Mouse (Mus musculus): Measurements from ENCODE around the gene Gbp8. TPM values are rescaled to one million over a fixed set of nuclear protein-coding genes. Genes with fewer than 3 reads are reported as not detected.
"Not testable (repeated sequence)": the region's sequence is repeated elsewhere in the genome, so short reads cannot be mapped to it uniquely, and the experiment has no call there.

Gbp8 gene
- 6.6 and 9.1 TPM in 2 replicates for total RNA-seq (2017)

DNA sequence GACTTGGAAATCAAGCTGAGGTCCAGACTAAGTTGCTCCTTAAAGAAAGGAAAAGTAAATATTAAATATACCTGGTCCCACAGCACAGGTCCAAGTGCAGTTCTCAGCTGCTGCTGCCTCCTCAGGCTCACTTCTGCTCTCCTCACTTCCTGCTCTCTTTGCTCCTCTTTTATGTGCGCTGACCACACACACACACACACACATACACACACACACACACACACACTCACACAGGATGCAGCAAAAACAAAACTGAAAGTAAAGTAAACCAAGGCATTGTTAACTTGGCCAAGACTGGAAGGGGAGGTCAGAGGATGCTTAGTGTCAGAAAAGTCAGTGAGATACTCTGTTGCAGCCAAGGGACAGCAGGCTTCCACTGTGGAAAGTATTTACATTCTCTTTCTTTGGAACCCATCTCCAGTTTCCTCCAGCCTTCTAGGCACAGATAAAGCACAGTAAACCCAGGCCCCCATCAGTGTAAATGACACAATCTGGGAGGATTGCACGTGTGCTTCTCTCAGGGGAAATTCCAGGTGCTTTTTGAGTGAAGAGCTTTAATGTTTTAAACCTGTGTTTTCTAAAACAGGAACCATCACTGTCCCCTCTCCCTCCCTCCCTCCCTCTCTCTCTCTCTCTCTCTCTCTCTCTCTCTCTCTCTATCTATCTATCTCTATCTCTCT is at the start of gene Gbp8, which contains the start of the genes Gbp9 and Gbp4:
Gbp8 (minus strand) TSS at position 132 of the 680 bp plus-strand sequence.
Gbp9 (minus strand) TSS at position 131 of the 680 bp plus-strand sequence.
Gbp4 (minus strand) TSS at position 178 of the 680 bp plus-strand sequence.
- peak; percentile 51 to 69; a peak in 3 of 4 replicates for ATAC-seq (replicated peaks in 1 of 2; ENCODE audit: insufficient read depth in 1 of 2, low FRiP score in 2 of 2, low TSS enrichment in 1 of 2, low read depth in 1 of 2, poor library complexity in 2 of 2, severe bottlenecking in 2 of 2)

DNA sequence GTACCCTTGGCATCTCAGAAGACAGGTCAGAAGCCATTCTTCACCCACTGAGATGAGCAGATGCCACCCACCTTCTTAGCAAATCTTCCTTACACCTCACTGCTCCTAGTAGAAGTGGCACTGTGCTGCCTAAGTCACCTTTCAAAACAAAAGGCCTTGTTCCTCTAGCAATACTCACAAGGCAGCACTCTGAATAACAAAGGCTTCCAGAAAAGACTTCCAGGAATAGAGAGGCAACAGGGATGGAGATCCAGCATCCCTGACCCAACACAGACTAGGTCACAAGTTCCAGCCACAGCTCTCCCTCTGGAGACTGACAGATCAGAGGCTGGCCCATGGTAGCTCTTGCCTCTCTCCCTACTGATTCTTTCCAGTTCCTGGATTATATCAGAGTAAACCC is 42.1 kb upstream of the Gbp8 start:
- ATAC-seq (replicated peaks in 1 of 2; ENCODE audit: insufficient read depth in 1 of 2, low FRiP score in 2 of 2, low TSS enrichment in 1 of 2, low read depth in 1 of 2, poor library complexity in 2 of 2, severe bottlenecking in 2 of 2), result no peak

DNA sequence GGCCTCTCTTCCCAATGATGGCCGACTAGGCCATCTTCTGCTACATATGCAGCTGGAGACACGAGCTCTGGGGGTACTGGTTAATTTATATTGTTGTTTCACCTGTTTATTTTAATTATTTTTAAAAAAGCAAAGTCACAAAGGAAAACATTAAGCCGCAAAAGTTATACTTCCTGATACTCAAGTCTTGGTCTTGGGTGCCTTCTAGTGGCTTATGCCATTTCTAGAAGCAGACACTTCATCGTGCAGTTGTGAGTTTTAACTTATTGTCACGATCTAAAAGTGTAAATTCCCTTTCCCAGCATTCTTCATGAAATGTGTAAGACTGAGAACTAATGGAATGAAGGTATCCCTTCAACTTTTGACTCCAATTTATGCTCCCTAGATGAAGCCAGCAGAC is 17.2 kb upstream of the Gbp8 start:
- ATAC-seq (replicated peaks in 1 of 2; ENCODE audit: insufficient read depth in 1 of 2, low FRiP score in 2 of 2, low TSS enrichment in 1 of 2, low read depth in 1 of 2, poor library complexity in 2 of 2, severe bottlenecking in 2 of 2), result no peak

DNA sequence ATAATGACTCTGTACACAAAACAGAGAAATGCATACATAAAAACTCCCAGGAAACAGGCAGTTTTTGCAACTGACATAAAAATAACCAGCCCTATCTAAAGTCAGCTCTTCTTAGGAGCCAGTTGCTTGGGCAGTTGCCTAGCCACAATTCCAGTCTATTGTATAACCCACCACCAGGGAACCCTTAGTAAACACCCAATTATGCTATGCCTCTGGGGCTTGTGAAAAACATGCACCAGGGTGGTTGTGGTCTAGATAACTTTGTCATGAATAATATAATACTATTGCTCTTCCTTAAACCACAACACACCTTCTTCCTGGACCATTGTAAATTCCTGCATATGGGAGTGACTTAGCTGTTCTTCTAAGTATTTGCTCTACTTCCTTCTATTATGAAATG is 14.7 kb upstream of the Gbp8 start:
- no peak for ATAC-seq (replicated peaks in 1 of 2; ENCODE audit: insufficient read depth in 1 of 2, low FRiP score in 2 of 2, low TSS enrichment in 1 of 2, low read depth in 1 of 2, poor library complexity in 2 of 2, severe bottlenecking in 2 of 2)

DNA sequence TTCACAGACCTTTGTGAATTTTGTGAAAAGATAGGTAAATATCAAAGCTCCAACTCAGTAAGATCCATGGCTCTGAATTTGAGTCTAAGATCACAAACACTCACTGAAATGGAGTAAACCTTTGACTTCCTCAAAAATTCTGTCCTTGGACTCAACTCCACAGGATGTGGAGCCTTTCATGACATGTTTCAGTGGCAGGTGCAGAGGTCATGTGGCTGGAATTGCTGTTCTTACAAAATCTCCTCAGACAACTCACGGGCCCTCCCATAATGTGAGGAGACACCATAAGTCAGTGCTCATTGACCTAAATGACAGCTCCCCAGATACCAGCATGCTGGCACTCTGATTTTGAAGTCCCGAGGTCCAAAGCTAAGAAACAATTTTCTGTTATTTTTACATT is 8.7 kb upstream of the Gbp8 start:
- ATAC-seq (replicated peaks in 1 of 2; ENCODE audit: insufficient read depth in 1 of 2, low FRiP score in 2 of 2, low TSS enrichment in 1 of 2, low read depth in 1 of 2, poor library complexity in 2 of 2, severe bottlenecking in 2 of 2), result peak; percentile 22 to 64; a peak in 1 of 4 replicates

DNA sequence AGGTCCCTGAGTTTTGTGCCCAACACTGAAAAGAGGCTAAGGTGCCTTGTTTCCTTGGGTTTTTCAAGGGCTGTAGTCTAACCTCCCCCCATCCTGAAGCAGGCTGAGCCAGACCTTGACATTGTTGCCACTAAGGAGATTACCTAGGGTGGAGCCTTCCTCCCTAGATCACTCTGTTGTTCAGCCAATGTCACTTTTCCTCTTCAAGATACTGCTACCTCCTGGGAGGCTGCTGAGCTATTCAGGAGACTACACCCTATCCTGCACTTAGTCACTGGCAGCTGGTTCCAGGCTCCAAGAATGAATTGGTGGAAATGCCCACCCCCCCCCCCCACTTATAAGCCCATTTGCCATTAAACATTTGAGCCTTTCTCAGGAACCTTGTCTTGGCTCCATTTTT is 7.1 kb upstream of the Gbp8 start:
- ATAC-seq (replicated peaks in 1 of 2; ENCODE audit: insufficient read depth in 1 of 2, low FRiP score in 2 of 2, low TSS enrichment in 1 of 2, low read depth in 1 of 2, poor library complexity in 2 of 2, severe bottlenecking in 2 of 2), result no peak

DNA sequence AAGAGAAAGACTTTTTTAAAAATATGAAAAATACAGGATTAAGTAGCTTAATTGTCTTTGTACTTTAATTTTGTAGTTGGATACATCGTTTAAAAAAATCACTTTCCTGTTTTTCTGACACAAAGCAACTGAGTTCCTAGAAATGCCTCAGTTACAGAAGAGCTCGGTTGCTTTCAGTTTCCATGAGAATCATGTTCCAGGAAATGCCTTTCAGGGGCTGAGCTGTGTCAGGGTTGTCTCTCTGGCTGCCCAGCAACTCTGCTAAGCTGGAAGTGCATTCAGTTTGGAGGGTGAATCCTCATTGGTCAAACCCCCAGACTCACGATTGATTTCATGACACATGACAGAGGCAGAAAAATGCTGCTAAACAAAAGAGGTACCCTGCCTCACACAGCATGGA is 6.4 kb upstream of the Gbp8 start:
- ATAC-seq (replicated peaks in 1 of 2; ENCODE audit: insufficient read depth in 1 of 2, low FRiP score in 2 of 2, low TSS enrichment in 1 of 2, low read depth in 1 of 2, poor library complexity in 2 of 2, severe bottlenecking in 2 of 2), result not testable (repeated sequence)

DNA sequence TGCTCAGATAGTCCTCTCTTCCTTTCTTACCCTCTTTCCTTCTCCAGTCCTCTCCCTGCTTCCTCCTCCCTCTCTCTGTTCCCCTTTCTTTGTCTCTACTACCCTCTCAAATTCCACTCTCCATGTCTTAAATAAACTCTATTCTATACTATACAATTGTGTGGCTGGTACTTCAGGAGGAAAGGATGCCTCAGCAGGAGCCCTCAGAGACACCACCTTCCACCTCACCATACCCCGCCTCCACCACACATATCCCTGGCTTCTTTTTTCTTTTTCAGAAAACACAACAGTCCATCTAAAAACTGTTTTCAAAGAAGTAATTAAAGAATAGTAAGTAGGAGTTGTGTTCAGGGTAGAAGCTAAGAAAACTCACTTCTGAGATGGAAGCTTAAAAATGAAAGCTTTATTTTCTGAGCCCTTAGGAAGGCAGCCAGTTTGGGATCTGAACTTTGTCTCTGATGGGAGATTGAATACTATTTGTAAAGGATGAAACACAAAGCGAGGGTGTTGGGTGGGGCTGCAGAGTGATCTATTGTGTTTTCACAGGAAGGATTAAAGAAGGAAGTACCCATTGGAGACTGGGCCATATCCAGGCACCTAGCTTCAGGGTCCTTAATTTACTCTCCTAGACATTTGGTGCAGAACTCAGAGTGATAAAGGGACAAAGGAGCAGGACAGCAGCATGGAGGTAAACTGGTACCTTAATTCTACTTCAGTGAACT is 910 bp upstream of the Gbp8 start:
- not testable (repeated sequence) for ATAC-seq (replicated peaks in 1 of 2; ENCODE audit: insufficient read depth in 1 of 2, low FRiP score in 2 of 2, low TSS enrichment in 1 of 2, low read depth in 1 of 2, poor library complexity in 2 of 2, severe bottlenecking in 2 of 2)

DNA sequence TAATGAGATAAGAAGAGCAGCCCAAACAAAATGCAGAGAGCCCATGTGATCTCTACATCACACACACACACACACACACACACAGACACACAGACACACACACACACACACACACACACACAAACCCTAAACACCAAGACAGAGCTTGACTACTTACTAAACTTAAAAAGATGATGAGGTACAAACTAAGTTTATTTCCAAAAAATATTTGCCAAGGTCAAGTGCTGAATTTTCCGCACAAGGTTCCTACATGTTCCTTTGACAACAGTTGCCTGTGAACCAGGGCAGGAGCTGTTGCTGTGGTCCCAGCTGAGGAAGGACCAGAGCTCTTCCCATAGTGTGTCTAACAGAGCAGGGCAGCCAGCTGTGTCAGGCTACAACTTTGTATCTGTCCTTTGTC is 434 bp downstream of the Gbp8 start:
- no peak for ATAC-seq (replicated peaks in 1 of 2; ENCODE audit: insufficient read depth in 1 of 2, low FRiP score in 2 of 2, low TSS enrichment in 1 of 2, low read depth in 1 of 2, poor library complexity in 2 of 2, severe bottlenecking in 2 of 2)

DNA sequence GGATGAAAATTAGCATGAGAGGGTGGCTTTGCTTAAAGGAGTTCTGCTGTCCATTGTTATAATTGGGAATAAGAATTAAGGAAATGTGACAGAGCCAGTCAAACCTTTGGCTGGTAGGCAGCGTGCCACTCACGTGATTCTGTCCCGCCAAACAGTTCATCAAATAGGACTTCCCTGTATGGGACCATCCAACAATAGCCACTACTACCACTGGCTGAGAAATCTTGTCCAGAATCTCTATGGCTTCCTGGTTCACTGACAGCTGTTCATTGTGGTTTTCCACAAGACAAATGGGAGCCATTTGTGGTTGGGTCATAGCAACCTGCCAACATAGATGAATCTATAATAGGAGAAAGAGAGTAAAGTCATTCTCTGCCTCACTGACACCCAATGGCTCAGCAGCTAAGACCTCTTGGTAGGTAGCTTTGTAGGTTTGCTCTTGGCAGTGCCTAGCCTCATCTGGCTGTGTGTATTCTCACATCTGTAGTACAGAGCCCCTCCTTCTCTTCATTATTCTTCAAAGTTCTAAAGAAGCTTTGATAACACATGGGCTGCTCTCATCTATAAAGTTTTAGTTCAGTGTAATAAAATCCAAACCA is 2.5 kb downstream of the Gbp8 start:
- peak; percentile 57 to 63 for ATAC-seq (replicated peaks in 1 of 2; ENCODE audit: insufficient read depth in 1 of 2, low FRiP score in 2 of 2, low TSS enrichment in 1 of 2, low read depth in 1 of 2, poor library complexity in 2 of 2, severe bottlenecking in 2 of 2)

DNA sequence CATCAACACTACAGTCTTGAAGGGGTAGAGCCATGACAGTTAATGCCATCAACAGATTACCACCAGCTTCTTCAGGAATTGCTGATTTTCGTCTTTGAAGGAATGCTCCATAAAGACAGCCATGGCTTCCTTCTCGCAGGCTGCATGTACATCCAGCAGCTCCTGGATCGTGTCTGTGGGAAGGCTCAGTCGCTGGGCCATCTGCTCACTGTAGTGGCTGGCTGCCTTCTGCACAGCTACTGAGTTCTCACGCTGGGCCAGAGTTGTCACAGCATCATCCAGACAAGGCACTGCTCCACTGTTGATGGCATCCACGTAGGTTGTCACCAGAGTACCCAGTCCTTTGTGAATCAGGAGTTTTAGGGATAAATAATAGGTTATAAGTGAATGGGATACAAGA is 17.6 kb downstream of the Gbp8 start:
- ATAC-seq (replicated peaks in 1 of 2; ENCODE audit: insufficient read depth in 1 of 2, low FRiP score in 2 of 2, low TSS enrichment in 1 of 2, low read depth in 1 of 2, poor library complexity in 2 of 2, severe bottlenecking in 2 of 2), result not testable (repeated sequence)

DNA sequence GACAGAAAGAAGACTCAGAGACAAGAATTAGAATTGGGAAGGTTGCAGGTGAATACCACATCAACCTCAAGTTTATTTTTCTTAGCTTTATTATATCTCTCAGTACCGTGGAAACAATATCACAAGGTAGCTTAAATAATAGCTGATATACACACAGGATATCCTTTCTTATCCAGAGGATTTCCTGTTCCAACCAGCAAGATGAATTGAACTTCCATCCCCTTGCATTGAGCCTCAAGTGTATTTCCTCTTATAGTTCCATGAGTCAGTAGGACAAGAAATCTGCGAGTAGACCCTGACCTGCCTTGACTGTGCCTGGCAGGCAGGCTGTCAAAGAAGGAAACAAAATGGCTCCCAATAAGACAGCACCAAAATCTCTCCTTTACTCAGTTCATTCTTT is 23.6 kb downstream of the Gbp8 start:
- ATAC-seq (replicated peaks in 1 of 2; ENCODE audit: insufficient read depth in 1 of 2, low FRiP score in 2 of 2, low TSS enrichment in 1 of 2, low read depth in 1 of 2, poor library complexity in 2 of 2, severe bottlenecking in 2 of 2), result no peak

DNA sequence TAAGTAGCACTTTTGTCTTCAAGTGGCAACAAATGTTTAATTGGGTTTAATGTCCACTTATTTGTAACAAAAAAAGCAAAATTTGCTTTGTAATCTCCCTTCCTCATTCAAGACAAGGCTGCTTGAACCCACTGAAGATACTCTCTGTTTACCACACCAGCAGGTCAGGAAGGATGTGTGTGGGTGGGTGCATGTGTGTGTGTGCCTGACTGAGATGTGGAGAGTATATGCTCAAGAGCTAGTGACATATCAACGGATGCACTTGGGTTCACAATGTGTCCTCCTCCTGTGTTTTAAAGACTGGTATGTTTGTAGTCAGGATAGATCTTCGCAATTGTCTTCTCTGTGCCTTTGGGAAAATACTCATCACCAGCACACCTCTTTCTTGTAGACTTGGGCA is 24.6 kb downstream of the Gbp8 start:
- peak; percentile 37 to 67; a peak in 3 of 4 replicates for ATAC-seq (replicated peaks in 1 of 2; ENCODE audit: insufficient read depth in 1 of 2, low FRiP score in 2 of 2, low TSS enrichment in 1 of 2, low read depth in 1 of 2, poor library complexity in 2 of 2, severe bottlenecking in 2 of 2)

DNA sequence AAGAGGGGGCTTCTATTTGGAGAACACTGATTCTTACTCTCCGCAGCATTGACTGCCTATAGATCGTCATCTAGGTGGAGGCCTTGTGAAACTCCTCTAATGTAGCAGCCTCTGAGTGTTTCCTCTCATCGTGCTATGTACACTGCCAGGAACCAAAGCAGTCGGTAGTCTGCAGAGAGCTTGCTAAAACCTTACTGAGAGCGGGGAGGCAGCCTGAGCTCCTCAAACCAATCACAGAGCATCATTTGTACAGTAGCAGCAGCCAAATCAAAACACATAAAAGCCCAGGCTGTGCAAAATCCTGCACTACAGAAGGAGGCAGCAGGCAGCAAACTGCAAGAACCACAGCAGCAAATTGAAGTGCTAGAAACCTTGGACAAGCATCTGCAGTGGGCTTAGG is 25.7 kb downstream of the Gbp8 start:
- ATAC-seq (replicated peaks in 1 of 2; ENCODE audit: insufficient read depth in 1 of 2, low FRiP score in 2 of 2, low TSS enrichment in 1 of 2, low read depth in 1 of 2, poor library complexity in 2 of 2, severe bottlenecking in 2 of 2), result no peak

DNA sequence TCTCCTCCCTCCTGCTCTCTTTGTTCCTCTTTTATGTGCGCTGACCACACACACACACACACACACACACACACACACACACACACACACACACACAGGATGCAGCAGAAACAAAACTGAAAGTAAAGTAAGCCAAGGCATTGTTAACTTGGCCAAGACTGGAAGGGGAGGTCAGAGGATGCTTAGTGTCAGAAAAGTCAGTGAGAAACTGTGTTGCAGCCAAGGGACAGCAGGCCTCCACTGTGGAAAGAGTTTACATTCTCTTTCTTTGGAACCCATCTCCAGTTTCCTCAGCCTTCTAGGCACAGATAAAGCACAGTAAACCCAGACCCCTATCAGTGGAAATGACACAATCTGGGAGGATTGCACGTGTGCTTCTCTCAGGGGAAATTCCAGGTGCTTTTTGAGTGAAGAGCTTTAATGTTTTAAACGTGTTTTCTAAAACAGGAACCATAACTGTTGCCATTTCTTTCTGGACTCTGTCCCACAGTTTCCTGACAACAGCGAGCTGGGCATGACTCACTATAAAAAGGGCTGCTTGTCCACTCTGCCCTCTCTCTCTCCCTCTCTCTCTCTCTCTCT is 29.0 kb downstream of the Gbp8 start:
- peak; percentile 84 to 85 for ATAC-seq (replicated peaks in 1 of 2; ENCODE audit: insufficient read depth in 1 of 2, low FRiP score in 2 of 2, low TSS enrichment in 1 of 2, low read depth in 1 of 2, poor library complexity in 2 of 2, severe bottlenecking in 2 of 2)

DNA sequence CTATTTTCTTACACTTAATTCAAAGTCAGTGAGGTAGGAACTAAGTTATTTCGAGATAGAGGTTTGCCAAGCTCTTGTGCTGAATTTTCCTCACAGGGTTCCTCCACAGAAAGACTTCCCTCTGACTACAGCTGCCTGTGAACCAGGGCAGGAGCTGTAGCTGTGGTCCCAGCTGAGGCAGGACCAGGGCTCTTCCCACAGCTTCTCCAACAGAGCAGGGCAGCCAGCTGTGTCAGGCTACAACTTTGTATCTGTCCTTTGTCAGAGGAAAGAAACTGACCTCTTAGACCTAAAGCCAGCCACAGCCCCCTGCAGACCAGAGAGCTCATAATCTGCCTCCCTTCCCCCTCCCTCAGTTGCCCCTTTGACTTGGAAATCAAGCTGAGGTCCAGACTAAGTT is 29.6 kb downstream of the Gbp8 start:
- 0 out of 4 replicates have a peak, but pooled peaks of 1 of the 2 experiments have one; percentile 32 for ATAC-seq (replicated peaks in 1 of 2; ENCODE audit: insufficient read depth in 1 of 2, low FRiP score in 2 of 2, low TSS enrichment in 1 of 2, low read depth in 1 of 2, poor library complexity in 2 of 2, severe bottlenecking in 2 of 2)

DNA sequence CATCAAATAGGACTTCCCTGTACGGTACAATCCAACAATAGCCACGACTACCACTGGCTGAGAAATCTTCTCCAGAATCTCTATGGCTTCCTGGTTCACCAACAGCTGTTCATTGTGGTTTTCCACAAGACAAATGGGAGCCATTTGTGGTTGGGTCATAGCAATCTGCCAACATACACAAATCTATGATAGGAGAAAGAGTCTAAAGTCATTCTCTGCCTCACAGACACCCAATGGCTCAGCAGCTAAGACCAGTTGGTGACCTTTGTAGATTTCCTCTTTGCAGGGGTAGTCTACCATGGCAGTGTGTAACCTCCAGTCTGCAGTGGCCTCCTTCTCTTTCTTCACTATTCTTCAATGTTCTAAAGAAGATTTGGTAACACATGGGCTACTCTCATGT is 33.7 kb downstream of the Gbp8 start:
- peak in 1 of 2 experiments; percentile 43; a peak in 2 of 4 replicates for ATAC-seq (replicated peaks in 1 of 2; ENCODE audit: insufficient read depth in 1 of 2, low FRiP score in 2 of 2, low TSS enrichment in 1 of 2, low read depth in 1 of 2, poor library complexity in 2 of 2, severe bottlenecking in 2 of 2)

DNA sequence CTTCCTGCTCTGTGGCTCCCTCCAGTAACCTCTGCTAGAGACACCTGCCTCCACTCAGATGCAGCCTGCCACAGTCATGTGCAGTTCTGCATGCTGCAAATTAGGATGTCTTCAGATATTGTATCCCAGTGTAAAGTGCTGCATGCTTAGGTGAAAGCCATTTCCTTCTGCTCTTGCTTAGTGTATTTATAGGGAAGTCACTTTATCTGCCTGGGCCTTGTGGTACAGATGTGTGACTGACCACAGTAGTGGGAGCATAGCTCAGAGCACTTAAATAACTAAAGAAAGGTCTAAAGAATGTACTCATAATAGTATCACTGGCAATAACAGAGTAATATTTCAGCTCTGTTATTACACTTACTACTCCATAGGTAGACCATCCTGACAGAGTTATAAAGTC is 57.4 kb downstream of the Gbp8 start:
- ATAC-seq (replicated peaks in 1 of 2; ENCODE audit: insufficient read depth in 1 of 2, low FRiP score in 2 of 2, low TSS enrichment in 1 of 2, low read depth in 1 of 2, poor library complexity in 2 of 2, severe bottlenecking in 2 of 2), result peak; percentile 60 to 75
